22 mouse cellular contexts compared by ENCODE assay signal in genomic region chr2:34945580-34945979, GRCm38 (mm10). TPM values are rescaled to one million over a fixed set of nuclear protein-coding genes. Genes with fewer than 3 reads are reported as not detected.
DNase-seq lines count a peak whose midpoint lies in the region; ATAC-seq and TF ChIP-seq lines count a peak whose summit lies in the region.
"Had no signal": no experiment of that assay in that cellular context is flagged by ENCODE, and none has a peak within 500 bp of the region (broad histone marks: within the 10 kb centered on the region; RNA-seq: fewer than 3 reads in every experiment).

No protein-coding gene starts in this region.

- no peaks in the 10 kb centered on the region for H3K36me3 ChIP-seq in heart, embryonic 10.5 days
- no peaks in the 10 kb centered on the region for H3K36me3 ChIP-seq in testis, adult 2 months (ENCODE audit: control insufficient read depth, insufficient read depth, low read length)
- no peaks in the 10 kb centered on the region for H3K36me3 ChIP-seq in ES-E14 (ENCODE audit: control insufficient read depth, insufficient read depth, low read length, poor library complexity, severe bottlenecking)
- H3K36me3 ChIP-seq: embryonic facial prominence, embryonic 13.5 days; heart, embryonic 12.5 days; hindbrain, embryonic 10.5 days had no signal

- DNase-seq in heart, embryonic 10.5 days (ENCODE audit: low spot score): no peak
- no peak for DNase-seq in heart, adult 9 months (ENCODE audit: low spot score in 2 of 2)
- DNase-seq in testis, postnatal 10 days (ENCODE audit: low spot score): no peak
- DNase-seq in ES-E14 (ENCODE audit: low read depth, low spot score): no peak
- DNase-seq in ovary, postnatal 10 days (ENCODE audit: low spot score): no peak
- DNase-seq in layer of hippocampus, adult 18-20 months (ENCODE audit: low spot score in 2 of 2): no peak
- DNase-seq: adrenal gland, adult 2 months; adrenal gland, postnatal 25 days; B cell, adult 2 months; cerebellum, adult 18-20 months; cerebellum, adult 9-11 months; cerebellum, postnatal 36 days; gastrocnemius, adult 2 months; gastrocnemius, postnatal 25 days had no signal

- H3K9ac ChIP-seq in ES-E14 (ENCODE audit: insufficient read depth, low read depth, low read length, poor library complexity, severe bottlenecking): no peak overlapping the region
- H3K9ac ChIP-seq: embryonic facial prominence, embryonic 13.5 days; forebrain, embryonic 13.5 days; hindbrain, embryonic 14.5 days had no signal

- H3K4me1 ChIP-seq in heart, embryonic 10.5 days: peaks cover 15% of the 10 kb centered on the region
- no peaks in the 10 kb centered on the region for H3K4me1 ChIP-seq in testis, adult 2 months (ENCODE audit: control insufficient read depth, insufficient read depth, low read length)
- peaks cover 10 to 45% of the 10 kb centered on the region in 2 experiments for H3K4me1 ChIP-seq in ES-E14 (ENCODE audit: control insufficient read depth in 2 of 2, insufficient read depth in 2 of 2, low read length in 2 of 2, poor library complexity in 1 of 2)
- H3K4me1 ChIP-seq: forebrain, embryonic 13.5 days had no signal

- peaks cover 34% of the 10 kb centered on the region; the same call in 1 of the 2 replicates for H3K27me3 ChIP-seq in heart, embryonic 10.5 days (ENCODE audit: insufficient read depth, poor library complexity, severe bottlenecking)
- H3K27me3 ChIP-seq in testis, adult 2 months (ENCODE audit: control insufficient read depth, insufficient read depth, low read length): no peaks in the 10 kb centered on the region
- H3K27me3 ChIP-seq: forebrain, embryonic 13.5 days had no signal

- no peak for TF ChIP-seq POLR2A in testis, adult 2 months (IDR thresholded peaks at IDR 0.05; ENCODE audit: control insufficient read depth, low read depth, low read length)

- TF ChIP-seq CTCF in testis, adult 2 months (IDR thresholded peaks at IDR 0.05; ENCODE audit: control insufficient read depth, insufficient read depth, insufficient replicate concordance, low read depth, low read length): no peak

- H3K4me3 ChIP-seq in heart, embryonic 10.5 days: no peak overlapping the region
- peak overlapping the region; percentile 11 for H3K4me3 ChIP-seq in testis, adult 2 months (ENCODE audit: control insufficient read depth, low read depth, low read length)
- no peak overlapping the region for H3K4me3 ChIP-seq in ES-E14 (ENCODE audit: insufficient read depth in 1 of 2, low read depth in 1 of 2, low read length in 2 of 2, poor library complexity in 1 of 2, severe bottlenecking in 1 of 2)
- H3K4me3 ChIP-seq: embryonic facial prominence, embryonic 13.5 days; forebrain, embryonic 13.5 days; hindbrain, embryonic 10.5 days had no signal

- peak; percentile 27 for ATAC-seq in inflammation-experienced regulatory T-cells, adult 6 months
- ATAC-seq: forebrain, embryonic 13.5 days; Patski had no signal

- WGBS in heart, embryonic 10.5 days: 73% methylated on average over 4 of the region's 4 CpGs

- 0 out of 2 replicates have a peak overlapping the region, but pooled peaks have one; percentile 59 for H3K27ac ChIP-seq in heart, embryonic 10.5 days
- no peak overlapping the region for H3K27ac ChIP-seq in testis, adult 2 months (ENCODE audit: control insufficient read depth, insufficient read depth, low read depth, low read length)
- H3K27ac ChIP-seq in ES-E14 (ENCODE audit: insufficient read depth, low read depth, low read length, poor library complexity, severe bottlenecking): no peak overlapping the region; the same call in 1 of the 2 replicates
- H3K27ac ChIP-seq: embryonic facial prominence, embryonic 13.5 days; forebrain, embryonic 13.5 days; gastrocnemius, adult 2 months; hindbrain, embryonic 10.5 days; hindbrain, embryonic 14.5 days had no signal

- in situ Hi-C loops in ES-E14 (cut with MboI; ENCODE audit: low sequenced_read_pairs in 2 of 2, unreplicated experiment in 2 of 2): no loop called here

- H3K9me3 ChIP-seq in heart, embryonic 10.5 days: no peaks in the 10 kb centered on the region
- no peaks in the 10 kb centered on the region for H3K9me3 ChIP-seq in ES-E14 (ENCODE audit: control insufficient read depth, insufficient read depth, low read depth, low read length)
- H3K9me3 ChIP-seq: embryonic facial prominence, embryonic 13.5 days; heart, embryonic 12.5 days; hindbrain, embryonic 10.5 days had no signal

TF ChIP-seq in ES-E14, 5 proteins besides CTCF, POLR2A, EP300 and RAD21:
- TF ChIP-seq ZNF384 (IDR thresholded peaks at IDR 0.05; ENCODE audit: low read depth, low read length) (no peak), MAFK (IDR thresholded peaks at IDR 0.05; ENCODE audit: insufficient read depth, low read depth, low read length) (peak; percentile 92)

RNA-seq across cellular contexts. Expression of gene Traf1, which starts 16.0 kb away (rescaled TPM):
- 0.78 and 0.85 TPM in 2 replicates for polyA plus RNA-seq in heart, embryonic 10.5 days (2016; fragmentation: Nextera tagmentation; extraction: Ambion mirVana)
- 6.5 and 9.4 TPM in 2 replicates for polyA plus RNA-seq in testis, adult 2 months (2012; rRNA removed)
- total RNA-seq in ES-E14 (2012; rRNA removed): 1.2 and 1.3 TPM in 2 replicates
- 100 to 1,000 TPM; 240 to 310 (median 304) TPM for polyA plus RNA-seq in inflammation-experienced regulatory T-cells, adult 6 months (2017; shearing (Covaris generic))
- 1 to 10 TPM; 4.5 to 6.2 TPM for total RNA-seq in layer of hippocampus, adult 18-20 months (2021)

RNA-seq across cellular contexts. Expression of gene Phf19, which starts 31.8 kb away (rescaled TPM):
- polyA plus RNA-seq in heart, embryonic 10.5 days (2016; fragmentation: Nextera tagmentation; extraction: Ambion mirVana): 3.1 and 3.9 TPM in 2 replicates
- 0.21 and 0.91 TPM in 2 replicates for polyA plus RNA-seq in testis, adult 2 months (2012; rRNA removed)
- total RNA-seq in ES-E14 (2012; rRNA removed): 3.7 and 6.8 TPM in 2 replicates
- 1 to 10 TPM; 1.1 to 3.9 (median 1.2) TPM for polyA plus RNA-seq in inflammation-experienced regulatory T-cells, adult 6 months (2017; shearing (Covaris generic))
- under 1 TPM; 0.87 to 0.99 TPM for total RNA-seq in layer of hippocampus, adult 18-20 months (2021)

Comparison
In these comparisons a context has a peak if more than half of its experiments do, and no peak if none do; other contexts are left out.
1. RNA of gene Traf1, which starts 16.0 kb away (polyA plus RNA-seq): 240 to 310 TPM in inflammation-experienced regulatory T-cells, adult 6 months; 6.5 to 9.4 TPM in testis, adult 2 months and 0.78 to 0.85 TPM in heart, embryonic 10.5 days; every median in the first group is over 10 times any median in the second.